Mouse (Mus musculus) myocyte (in vitro differentiated cells): ENCODE measurements around the gene Tmem243.

Experiments
- CEBPB ChIP-seq: IDR thresholded peaks from 2 replicates; pipeline ENCODE4 v1.6.1; 2011; ENCODE audit warnings: mild to moderate bottlenecking, moderate library complexity; ENCODE audit not compliant: poor library complexity, insufficient read depth, severe bottlenecking
- E2F4 ChIP-seq: IDR thresholded peaks from one replicate; pipeline ENCODE4 v1.6.1; 2011; ENCODE audit warnings: mild to moderate bottlenecking, control low read depth, moderate library complexity; ENCODE audit not compliant: insufficient read depth
- MAX ChIP-seq: IDR thresholded peaks from one replicate; pipeline ENCODE4 v1.6.1; 2011; ENCODE audit warnings: low read depth, mild to moderate bottlenecking, control low read depth
- MYOD1 ChIP-seq, 3 experiments: IDR thresholded peaks; one replicate each; pipeline ENCODE4 v1.6.1; 2011; ENCODE audit warnings: control low read depth in 2 of 3, low read depth in 2 of 3, mild to moderate bottlenecking in 2 of 3, moderate library complexity in 1 of 3; ENCODE audit not compliant: insufficient read length in 2 of 3, control insufficient read depth in 1 of 3
- MYOG ChIP-seq, 3 experiments: IDR thresholded peaks; one replicate each; pipeline ENCODE4 v1.6.1; 2011; ENCODE audit warnings: control low read depth in 2 of 3, low read depth in 2 of 3, mild to moderate bottlenecking in 2 of 3; ENCODE audit not compliant: insufficient read length in 2 of 3, control insufficient read depth in 1 of 3, insufficient read depth in 1 of 3
- POLR2A ChIP-seq: IDR thresholded peaks from one replicate; pipeline ENCODE4 v1.6.1; 2011; ENCODE audit warnings: low read depth, mild to moderate bottlenecking, control low read depth, moderate library complexity; ENCODE audit not compliant: insufficient read length
- POLR2AphosphoS2 ChIP-seq: IDR thresholded peaks from one replicate; pipeline ENCODE4 v1.6.1; 2011; ENCODE audit warnings: low read depth, control low read depth; ENCODE audit not compliant: insufficient read length
- SRF ChIP-seq: IDR thresholded peaks from one replicate; pipeline ENCODE4 v1.6.1; 2011; ENCODE audit warnings: low read depth; ENCODE audit not compliant: control insufficient read depth, insufficient read length
- USF1 ChIP-seq: IDR thresholded peaks from one replicate; pipeline ENCODE4 v1.6.1; 2011; ENCODE audit warnings: low read depth, mild to moderate bottlenecking, control low read depth, moderate library complexity

- TF ChIP-seq USF1: no peak
- TF ChIP-seq POLR2A: no peak
- TF ChIP-seq POLR2AphosphoS2: peak; percentile 52
- no peak for TF ChIP-seq E2F4
- TF ChIP-seq MYOG (IDR thresholded peaks at IDR 0.05; ENCODE audit: control insufficient read depth in 1 of 3, insufficient read depth in 1 of 3, insufficient read length in 2 of 3, low read depth in 2 of 3): no peak
- no peak for TF ChIP-seq CEBPB
- no peak for TF ChIP-seq MAX
- TF ChIP-seq SRF: no peak
- TF ChIP-seq MYOD1 (IDR thresholded peaks at IDR 0.05; ENCODE audit: control insufficient read depth in 1 of 3, insufficient read length in 2 of 3, low read depth in 2 of 3): no peak
Measured at GRCm38 (mm10) chr5:9114162-9114561, 13.7 kb downstream of the Tmem243 start.
